Mouse (Mus musculus): ENCODE data around the gene Polr3e. TPM values are rescaled to one million over a fixed set of nuclear protein-coding genes. Genes with fewer than 3 reads are reported as not detected.

Gene Polr3e
- polyA plus RNA-seq, 1 experiment, result 21.8 TPM

GRCm38 (mm10) chr7:120980041-120980440 is 62.5 kb downstream of the Polr3e start:
- DNase-seq (ENCODE audit: low spot score), result no peak

- DNase-seq (ENCODE audit: low spot score), result peak; percentile 48
Observed at GRCm38 (mm10) chr7:120980931-120981924, 63.7 kb downstream of the Polr3e start.

- peak; percentile 90 for DNase-seq (ENCODE audit: low spot score)
Observed at GRCm38 (mm10) chr7:120982200-120982841, 64.8 kb downstream of the Polr3e start, which contains the start of the genes Cdr2 and Mfsd13b. Gene Cdr2 (minus strand): TSS chr7:120982312. Gene Mfsd13b (plus strand): TSS chr7:120982509.

- DNase-seq (ENCODE audit: low spot score), result no peak
Observed at GRCm38 (mm10) chr7:120982968-120983367, 65.4 kb downstream of the Polr3e start.

GRCm38 (mm10) chr7:120991191-120991590 is 73.6 kb downstream of the Polr3e start:
- DNase-seq (ENCODE audit: low spot score), result no peak

Other genes starting within 250 kb of the Polr3e start
- 0.04 TPM in 2 replicates for gene Pdzd9, start 247.4 kb upstream of the Polr3e start, polyA plus RNA-seq (2012; rRNA removed)
- 22.6 and 22.9 TPM in 2 replicates for gene Mosmo, start 240.1 kb upstream of the Polr3e start, polyA plus RNA-seq (2012; rRNA removed)
- gene Vwa3a, start 178.4 kb upstream of the Polr3e start, polyA plus RNA-seq (2012; rRNA removed), result 0.40 and 1.2 TPM in 2 replicates
- gene Gm5737, start 105.4 kb upstream of the Polr3e start, polyA plus RNA-seq (2012; rRNA removed), result 0.06 TPM in 1 of 2 replicates, not detected in the other
- gene Eef2k, start 74.9 kb upstream of the Polr3e start, polyA plus RNA-seq (2012; rRNA removed), result 94.4 TPM in 2 replicates
- 36.9 and 39.7 TPM in 2 replicates for gene Cdr2, start 64.6 kb downstream of the Polr3e start, polyA plus RNA-seq (2012; rRNA removed)
- 1.1 and 1.7 TPM in 2 replicates for gene Mfsd13b, start 64.8 kb downstream of the Polr3e start, polyA plus RNA-seq (2012; rRNA removed)
- 45.5 and 48.2 TPM in 2 replicates for gene Mettl9, start 116.7 kb downstream of the Polr3e start, polyA plus RNA-seq (2012; rRNA removed)
- 2.5 and 2.9 TPM in 2 replicates for gene Igsf6, start 156.8 kb downstream of the Polr3e start, polyA plus RNA-seq (2012; rRNA removed)
- 0.07 and 0.29 TPM in 2 replicates for gene Otoa, start 163.9 kb downstream of the Polr3e start, polyA plus RNA-seq (2012; rRNA removed)

Data from urinary bladder, adult 2 months (tissue).